Mouse (Mus musculus) adrenal gland, postnatal 4 days (tissue): ENCODE results near the gene Spon1. TPM values are rescaled to one million over a fixed set of nuclear protein-coding genes. Genes with fewer than 3 reads are reported as not detected.

Experiments
- DNase-seq, 2 experiments: peaks; one replicate each; pipeline ENCODE4 v3.0.0; 2021 to 2022; ENCODE audit warnings: low spot score in 2 of 2, mixed read lengths in 2 of 2
- total RNA-seq, 2 experiments: library from RNA; stranded (reverse); gene quantifications; 2 replicates each; pipeline ENCODE4 v1.2.3; 2021

Spon1 gene
- total RNA-seq, 2 experiments from 2014 or later, result 14.9 to 16.3 TPM

DNA sequence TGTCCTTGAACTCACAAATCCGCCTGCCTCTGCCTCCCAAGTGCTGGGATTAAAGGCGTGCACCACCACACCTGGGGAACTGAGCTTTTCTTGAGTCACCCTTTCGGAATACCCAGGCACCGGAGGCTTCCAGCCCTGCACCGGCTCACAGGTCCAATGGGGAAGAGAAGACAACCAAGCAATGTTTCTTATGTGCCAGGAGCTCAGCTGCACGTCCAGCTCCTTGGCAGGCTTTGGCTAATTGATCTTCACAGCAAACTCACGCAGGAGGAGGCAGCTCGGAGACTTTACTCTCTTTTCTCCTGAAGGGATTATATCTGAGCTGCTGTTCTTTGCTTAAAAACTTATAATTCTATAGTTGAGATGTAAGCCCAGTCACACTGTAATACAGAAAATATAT is 73.6 kb downstream of the Spon1 start:
- DNase-seq, result no peak

DNA sequence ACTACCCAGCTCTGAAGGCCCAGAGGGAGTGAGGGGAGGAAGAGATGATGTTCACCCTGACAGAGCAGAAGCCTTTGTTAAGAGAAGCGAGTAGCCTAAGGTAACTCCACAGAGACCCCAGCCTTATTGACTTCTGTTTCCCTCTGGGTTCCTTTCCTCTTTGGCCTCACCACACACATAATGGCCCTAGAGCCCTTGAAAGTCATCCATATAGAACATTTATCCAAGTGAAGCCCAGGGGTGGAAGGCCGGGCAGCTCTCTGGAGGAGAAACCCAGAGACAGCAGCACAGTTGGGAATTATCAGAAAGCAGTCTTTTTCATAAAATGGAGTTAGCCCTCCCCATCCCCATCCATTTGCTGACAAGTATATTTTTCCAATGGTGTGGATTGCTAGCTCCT is 75.7 kb downstream of the Spon1 start:
- DNase-seq, result no peak

DNA sequence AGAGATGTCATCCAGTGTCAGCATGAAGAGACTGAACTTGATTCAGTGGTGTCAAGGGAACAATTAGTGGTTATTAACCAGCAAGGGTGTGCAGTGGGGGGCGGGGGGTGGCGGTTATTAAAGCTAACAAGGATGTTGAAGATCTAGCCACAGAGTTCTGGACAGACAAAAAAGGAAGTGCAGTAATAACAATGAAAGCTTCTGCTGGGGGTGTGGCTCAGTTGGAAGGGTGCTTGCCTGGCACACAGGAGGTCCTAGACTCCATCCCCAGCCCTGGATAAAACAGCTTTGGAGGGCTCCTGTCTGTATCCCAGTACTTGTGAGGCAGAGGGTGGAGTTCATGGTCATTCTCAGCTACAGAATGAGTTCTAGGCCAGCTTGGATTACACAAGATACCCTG is 77.4 kb downstream of the Spon1 start:
- DNase-seq, result no peak

DNA sequence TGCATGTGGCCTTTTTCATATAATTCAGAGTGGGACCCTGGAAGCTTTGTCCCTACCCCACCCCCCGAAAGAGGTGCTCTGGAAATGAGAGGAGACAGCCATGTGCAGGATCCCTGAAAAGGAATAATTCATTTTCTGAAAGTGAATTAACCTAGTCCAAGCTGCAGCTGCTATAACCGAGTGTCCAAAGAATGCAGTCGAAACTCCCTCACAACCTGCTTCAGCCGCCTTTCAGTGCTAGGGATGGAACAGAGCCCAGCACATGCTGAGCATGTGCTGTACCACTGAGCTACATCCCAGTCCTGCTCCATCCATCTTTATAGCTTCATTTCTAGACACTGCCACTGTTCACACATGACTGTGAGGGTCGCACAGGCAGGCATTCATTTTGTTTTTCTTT is 79.4 kb downstream of the Spon1 start:
- DNase-seq, result no peak

DNA sequence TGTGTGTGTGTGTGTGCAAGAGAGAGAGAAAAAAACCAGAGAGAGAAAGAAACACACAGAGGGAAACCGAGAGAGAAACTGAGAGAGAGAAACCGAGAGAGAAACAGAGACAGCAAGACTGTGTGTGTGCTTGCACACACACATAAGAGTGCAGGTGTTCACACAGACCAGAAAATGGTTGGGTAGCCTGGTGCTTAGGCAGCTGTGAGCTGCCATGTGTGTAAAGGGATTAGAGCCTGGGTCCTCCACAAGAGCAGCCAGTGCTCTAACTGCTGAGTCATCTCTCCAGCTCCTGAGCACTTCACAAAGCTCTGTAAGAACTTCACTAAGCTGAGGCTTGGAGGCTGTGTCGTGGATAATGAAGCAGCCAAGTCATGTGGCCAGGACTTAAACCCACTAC is 80.8 kb downstream of the Spon1 start:
- DNase-seq, result no peak

DNA sequence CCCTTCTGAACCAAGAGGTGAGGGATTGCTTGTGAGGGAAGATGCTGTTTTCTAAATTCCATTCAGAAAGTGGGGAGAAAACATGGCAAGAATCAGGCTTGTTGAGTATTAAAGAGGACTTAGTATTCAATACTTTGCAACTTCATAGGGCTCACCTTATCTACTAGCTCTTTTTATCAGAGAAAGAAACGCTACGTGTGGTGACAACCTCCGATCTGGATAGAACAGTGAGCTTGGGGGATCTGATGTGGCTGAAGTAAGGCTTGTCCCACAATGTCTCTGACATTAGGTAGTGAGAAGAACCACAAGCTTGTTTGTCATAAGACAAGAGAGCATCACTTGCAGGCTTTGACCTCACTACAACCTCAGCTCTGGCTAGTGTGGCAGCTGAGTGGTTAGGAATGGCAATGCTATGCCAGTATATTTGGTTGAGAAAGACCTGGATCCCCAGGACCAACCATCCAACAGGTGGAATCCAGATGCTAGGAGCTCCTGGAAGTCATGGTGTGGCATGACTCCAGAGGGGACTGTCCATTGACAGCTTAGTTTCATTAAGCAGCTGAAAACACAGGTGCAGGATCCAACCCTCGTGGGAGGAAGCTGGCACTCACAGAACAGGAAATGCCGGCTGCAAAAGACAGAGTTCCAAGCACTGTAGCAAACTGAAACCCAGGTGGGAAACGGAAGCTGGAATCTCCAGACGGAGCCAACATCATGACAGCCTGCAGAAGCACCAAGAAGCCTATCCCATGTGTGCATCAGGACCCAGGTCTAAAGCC is 81.4 kb downstream of the Spon1 start:
- no peak for DNase-seq

DNA sequence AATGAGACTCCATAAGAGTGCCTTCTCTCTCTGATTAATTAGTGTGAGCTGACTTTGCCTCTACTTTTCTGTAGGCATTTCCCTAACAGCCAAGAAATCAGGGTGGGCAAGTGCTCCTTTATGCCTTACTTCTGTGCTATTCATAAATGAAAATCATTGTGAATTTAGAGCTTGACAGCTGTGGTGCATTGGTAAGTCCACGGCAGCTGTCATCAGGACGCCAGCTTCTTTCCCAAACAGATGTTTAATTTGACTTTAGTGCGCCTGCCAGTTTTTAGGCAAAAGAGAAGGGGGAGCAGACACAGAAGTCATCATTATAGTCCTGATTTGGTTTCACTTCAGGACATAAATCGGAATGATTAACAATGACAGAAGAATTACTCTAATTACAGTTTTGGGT is 84.6 kb downstream of the Spon1 start:
- no peak for DNase-seq

DNA sequence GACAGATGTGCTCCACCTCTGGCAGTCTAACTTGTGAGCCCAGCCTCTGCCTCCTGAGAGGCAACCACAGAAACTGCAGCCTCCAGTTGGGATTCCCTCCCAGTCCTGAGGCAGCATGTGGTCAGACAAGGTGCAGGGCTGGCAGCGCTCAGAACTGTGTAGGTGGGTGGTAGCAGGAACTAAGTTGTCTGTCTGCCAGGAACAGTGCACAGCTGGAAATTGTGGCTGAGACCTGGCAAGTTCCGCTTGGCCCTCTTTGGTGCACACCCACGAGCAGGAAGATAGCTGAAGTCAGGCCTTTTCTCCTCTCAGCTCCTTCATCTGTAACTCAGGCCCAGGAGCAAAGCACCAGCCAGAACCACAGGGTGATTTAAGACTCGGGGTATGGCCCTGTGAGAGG is 89.6 kb downstream of the Spon1 start:
- no peak for DNase-seq

DNA sequence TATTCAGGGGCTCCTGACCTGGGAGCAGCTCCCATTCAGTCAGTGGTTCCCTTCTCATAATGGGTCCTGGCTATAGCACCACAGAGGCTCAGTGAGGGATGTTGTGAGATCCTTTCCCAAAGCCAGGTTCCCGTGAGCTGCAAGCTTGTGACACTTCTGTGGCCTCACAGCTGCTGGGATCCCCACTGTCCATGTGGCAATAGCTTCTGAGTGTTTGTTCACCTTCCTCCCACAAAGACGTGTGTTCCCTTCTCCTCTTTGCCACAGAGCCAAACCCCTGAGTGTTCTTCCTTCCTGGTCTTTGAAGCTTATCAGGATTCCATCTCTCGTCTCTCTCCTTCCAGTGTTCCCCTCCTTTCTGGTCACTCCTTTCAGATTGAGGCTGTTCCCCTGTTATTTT is 90.3 kb downstream of the Spon1 start:
- DNase-seq, result no peak

DNA sequence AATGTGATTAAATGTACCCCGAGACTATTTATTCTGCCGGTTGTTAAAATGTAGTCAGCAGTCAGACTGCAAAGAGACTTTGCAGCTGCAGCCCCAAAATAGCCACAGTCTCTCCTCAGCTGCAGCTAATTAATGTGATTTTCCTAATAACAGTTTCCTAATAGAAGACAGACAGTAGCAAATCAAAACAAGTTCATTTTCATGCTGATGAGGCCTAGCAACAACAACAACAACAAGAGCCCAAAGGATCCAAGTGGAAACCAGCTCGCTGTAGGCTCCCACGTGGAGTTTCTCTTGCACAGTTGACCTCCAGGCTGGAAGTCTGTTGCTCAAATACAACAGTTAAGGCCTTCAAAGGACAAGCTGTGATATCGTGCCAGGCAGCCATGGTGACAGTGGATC is 93.7 kb downstream of the Spon1 start:
- DNase-seq, result no peak

DNA sequence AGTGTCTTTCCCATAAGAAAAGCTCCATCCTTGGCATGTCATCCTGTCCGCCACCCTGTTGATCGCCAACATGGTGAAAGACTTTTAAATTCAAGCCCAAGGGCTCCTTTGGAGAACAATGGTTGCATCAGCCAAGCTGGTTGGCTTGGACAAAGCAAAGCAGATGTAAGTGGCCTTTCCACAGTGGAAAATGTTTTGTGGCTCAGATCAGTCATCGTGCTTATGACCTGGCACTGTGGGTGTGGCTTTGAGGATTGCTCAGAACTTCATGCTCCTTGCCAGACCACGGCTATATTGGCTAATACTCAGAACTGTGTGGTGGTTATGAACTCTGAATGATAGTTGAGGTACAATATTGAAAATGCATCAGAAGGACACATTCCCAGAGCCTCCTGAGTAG is 96.2 kb downstream of the Spon1 start:
- DNase-seq, result no peak

DNA sequence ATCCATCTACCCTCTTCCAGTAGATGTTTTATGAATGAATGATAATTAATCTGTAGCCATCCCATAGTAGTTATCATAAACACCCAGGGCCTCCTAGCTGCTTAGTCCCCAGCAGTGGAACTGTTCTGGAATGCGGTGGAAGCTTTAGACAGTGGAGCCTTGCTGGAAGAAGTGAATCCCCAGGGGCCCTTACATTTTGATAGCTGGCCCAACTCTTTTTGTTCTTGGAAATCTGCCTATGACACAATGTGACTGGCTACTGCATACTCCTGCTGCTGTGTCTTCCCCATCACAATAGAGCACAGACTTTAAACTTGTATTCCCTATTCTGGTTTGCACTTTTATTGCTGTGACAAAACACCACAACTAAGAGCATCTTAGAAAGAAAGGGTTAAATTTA is 107.0 kb downstream of the Spon1 start:
- no peak for DNase-seq

DNA sequence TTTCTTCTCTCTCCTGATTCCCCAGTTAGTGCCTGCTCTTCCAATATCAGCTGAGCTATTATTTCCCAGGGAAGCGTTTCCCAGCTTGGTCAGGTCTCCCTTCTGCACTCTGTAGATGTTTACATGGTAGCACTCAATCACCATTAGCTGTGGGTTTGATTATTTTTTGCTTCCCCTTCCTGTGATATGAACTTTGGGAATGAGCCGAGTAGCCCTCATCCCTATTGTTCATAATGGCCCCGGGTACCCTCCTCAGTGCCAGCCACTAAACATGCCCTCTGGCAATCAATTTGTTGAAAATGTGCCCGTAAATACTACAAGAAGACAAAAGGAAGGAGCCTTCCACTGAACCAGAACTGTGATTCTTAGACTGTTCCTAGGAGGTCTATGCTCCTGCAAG is 111.7 kb downstream of the Spon1 start:
- DNase-seq, result no peak

DNA sequence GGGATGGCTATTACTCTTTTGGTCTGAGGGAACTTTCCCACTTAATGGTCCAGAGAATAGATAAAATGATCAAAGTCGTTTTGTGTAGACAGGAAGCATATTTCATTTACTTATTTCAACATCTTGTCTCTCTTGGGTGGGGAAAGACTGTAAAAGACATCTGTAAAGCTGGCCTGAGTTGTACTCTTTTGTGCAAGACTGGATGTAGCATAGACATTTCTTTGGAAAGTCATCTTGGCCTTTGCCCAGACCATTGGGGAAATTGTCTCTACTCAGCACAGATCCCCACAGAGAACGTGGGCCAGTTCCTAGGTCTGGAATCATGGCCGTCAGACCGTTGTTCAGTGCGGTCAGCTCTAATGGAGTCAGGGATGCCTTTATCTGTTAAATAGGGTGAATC is 112.1 kb downstream of the Spon1 start:
- no peak for DNase-seq

DNA sequence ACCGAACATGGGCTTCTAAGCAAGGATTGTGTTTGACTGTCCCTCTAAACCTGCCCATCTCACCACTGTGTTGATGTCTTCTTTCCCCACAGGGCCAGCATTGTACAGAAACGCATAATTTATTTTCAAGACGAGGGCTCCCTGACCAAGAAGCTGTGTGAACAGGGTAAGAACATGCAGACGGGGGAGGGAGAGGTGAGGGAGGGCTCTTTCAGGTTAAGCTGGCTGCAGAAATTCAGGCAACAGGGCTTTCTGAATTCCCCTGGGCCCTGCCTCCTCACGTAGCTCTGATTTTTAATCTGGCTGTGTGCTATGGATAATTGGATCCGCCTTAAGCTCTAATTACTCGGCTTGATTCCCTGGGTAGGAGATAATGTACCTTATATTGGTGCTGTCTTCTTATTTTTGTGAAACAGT is 113.3 kb downstream of the Spon1 start:
- no peak for DNase-seq

DNA sequence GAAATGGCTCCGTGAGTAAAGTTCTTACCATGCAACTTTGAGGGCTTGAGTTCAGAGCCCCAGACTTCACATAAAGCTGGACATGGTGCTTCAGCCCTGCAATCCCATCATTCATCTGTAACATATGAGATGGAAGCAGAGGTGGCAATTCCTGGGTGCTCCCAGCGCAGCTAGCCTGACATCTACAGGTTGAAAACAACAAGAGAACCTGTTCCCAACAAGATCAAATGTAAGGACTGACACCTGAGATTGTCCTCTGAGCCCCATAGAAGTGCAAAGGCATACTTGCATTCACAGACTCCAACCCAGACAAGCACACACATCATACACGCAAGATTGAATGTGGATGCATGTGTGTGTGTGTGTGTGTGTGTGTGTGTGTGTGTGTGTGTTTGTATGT is 114.2 kb downstream of the Spon1 start:
- no peak for DNase-seq

DNA sequence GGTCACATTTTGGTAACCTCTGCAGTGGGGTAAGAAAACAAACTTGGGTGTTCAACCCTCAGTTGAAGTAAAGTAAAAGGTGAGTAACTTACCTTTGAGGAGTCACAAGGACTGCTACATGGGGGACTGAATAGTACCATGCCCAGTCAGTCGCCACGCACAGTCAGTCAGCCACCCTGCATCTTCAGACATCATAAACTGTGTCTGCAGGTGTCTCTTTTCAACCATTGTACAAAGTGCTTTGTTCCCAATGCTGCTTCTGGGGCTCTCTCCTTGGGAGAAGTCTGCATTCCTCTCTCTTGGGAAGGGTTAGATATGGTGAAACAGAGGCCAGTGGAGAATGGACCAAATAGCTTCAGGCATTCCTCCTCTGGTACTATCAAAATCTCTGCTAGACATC is 125.0 kb downstream of the Spon1 start:
- no peak for DNase-seq

DNA sequence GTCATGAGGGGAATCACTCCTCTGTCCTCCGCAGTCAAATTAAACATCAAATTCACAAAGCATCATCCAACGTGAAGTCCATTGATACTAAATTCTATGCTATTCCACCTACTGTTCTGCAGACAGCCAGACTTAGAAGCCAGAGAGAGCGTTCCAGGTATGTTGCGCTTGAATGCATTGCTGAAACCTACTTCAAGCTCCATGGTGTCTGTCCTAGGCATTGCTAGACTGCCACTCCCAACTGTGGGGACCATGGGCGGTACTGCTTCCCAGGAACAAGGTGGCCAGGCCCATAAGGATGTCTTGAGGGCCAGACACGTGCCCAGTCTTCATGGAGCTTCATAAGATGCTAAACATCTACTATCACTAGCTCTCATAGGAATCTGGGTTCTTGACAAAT is 125.7 kb downstream of the Spon1 start:
- DNase-seq, result no peak

DNA sequence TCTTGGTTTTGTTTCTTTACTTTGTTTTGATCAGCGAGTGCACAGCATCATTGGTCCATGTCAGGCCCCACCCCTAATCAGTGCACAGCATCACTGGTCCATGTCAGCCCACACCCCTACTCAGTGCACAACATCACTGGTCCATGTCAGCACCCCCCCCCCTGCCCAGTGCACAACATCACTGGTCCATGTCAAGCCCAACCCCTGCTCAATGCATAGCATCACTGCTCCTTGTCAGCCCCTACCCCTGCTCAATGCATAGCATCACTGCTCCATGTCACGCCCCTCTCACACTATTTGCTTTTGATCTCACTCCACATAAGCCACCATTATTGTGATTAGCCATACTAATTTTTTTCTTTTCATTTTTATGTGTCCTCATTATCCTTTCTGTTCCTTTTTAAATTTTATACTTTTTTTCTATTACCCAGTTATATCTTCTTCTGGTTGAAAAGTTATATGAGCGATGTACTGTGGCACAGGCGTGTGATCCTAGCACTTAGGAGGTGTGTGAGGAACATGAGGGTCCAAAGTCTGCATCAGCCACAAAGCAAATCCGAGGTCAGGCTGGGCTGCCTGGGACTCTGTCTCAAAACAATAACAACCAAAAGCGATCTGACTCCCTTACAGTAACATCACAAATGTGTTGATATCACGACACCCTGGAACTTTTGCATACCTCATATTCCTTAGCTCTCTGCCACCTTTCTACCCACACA is 128.3 kb downstream of the Spon1 start:
- no peak for DNase-seq

DNA sequence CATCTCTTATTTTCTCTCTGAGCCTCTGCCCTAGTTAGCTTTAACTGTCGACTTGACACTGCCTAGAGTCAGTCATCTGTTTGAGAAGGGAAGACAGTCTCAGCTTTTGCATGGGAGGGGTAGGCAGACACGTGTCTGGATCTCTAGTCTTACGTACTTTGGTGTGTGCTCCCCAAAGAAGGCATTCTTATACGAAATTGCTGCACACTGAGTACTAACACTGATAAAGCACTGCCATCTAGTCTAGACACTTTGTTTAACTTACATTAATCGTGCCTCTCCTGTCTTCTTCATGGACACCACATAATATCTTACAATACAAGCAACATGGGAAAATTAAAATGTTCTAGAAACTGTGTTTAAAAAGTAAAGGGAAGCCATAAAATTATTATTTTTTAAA is 129.5 kb downstream of the Spon1 start:
- no peak for DNase-seq

DNA sequence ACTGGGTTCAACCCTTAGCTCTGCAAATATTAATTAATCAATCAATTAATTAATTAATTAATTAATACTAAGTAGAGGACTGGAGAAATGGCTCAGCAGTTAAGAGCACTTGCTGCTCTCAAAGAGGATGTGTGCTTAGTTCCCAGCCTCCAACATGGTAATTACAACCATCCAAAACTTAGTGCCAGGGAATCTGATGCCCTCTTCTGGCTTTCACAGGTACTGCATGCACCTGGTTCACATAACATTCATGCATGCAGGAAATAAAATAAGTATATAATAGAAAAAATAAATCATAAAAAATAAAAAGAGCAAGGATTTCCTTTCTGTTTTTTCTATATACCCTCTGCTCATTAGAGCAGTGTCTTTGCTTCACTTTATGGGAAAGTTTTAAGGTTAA is 132.6 kb downstream of the Spon1 start:
- DNase-seq, result no peak

DNA sequence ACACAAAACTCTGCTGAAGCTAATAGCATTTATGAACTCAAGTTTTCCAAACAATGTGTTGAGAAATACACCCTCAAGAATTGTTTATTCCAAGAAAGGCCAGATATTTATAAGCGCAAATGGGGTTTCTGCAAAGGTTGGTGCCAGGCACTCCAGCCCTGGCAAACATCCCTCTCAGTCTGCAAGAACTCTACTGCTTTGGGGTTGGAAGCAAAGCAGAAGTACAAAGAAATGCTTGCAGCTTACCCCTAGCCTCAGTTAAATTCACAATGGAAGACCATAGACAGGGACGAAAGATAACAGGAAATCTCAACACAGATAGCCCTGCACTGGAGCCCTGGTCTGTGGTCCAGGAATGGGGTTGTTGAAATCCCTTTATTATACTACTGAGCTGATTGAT is 135.7 kb downstream of the Spon1 start:
- no peak for DNase-seq

DNA sequence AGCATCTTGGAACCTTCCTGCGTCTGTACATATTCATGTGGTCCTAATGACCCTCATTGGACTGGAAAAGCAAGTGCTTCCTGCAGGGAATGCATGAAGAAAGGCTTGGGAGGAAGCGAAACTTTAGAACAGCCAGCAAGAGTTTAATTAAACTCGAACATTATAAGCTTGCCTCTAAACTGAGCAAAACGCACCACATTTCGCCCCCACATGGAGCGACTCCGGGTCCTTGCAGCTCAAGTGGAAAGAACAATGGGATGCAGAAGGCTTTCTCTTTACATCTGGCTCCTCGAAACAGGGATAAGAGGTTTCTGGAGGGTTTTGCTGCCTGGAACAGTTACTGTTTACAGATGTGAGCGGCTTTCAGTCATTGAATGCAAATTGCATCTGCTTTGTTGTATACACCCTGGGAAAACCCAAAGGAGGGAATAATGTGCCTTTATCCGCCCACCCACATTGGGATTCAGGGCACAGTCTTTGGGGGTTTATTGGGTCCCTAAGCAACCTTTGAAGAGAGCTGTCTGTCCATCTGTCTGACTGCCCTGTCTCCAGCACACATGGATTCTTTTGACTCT is 136.2 kb downstream of the Spon1 start:
- no peak for DNase-seq
